Mouse (Mus musculus): ENCODE results near the gene Selenbp2.
"Not testable (repeated sequence)": the region's sequence is repeated elsewhere in the genome, so short reads cannot be mapped to it uniquely, and the experiment has no call there.

DNA sequence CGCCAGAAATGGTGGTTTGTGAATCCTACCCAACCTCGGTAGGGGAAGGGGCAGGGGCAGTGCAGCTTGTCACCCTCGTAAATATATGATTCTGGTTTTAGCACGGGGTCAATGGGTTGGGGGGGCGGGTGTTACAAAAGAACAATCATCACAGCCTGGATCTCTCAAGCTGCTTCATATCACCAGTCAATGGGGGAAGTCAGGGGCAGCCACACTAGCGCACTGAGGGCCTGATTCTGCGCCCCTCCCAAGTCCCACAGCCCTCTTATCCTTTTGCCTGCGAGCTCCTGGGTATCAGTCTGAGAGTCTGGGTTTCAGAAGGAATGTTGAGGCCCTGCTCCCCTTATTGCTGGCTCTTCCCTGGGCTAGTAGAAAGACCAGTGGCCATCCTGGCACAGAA is 518 bp downstream of the Selenbp2 start:
- not testable (repeated sequence) for TF ChIP-seq CTCF (IDR thresholded peaks at IDR 0.05; ENCODE audit: control insufficient read depth, insufficient read depth, insufficient read length); CEBPB (IDR thresholded peaks at IDR 0.05; ENCODE audit: low read depth); FOSL1 (IDR thresholded peaks at IDR 0.05; ENCODE audit: insufficient read depth, low read length, poor library complexity, severe bottlenecking); USF1 (IDR thresholded peaks at IDR 0.05; ENCODE audit: low read depth)
